Mouse (Mus musculus) bone marrow, adult 2 months (tissue): ENCODE results near the gene Cd5.

Experiments used
- CTCF ChIP-seq: fragments of 200-500 bp; IDR thresholded peaks from 2 replicates; pipeline ENCODE4 v1.5.1; 2011; ENCODE audit warnings: low read length, control low read depth; ENCODE audit not compliant: control insufficient read depth, insufficient read depth
- POLR2A ChIP-seq: fragments of 200-500 bp; IDR thresholded peaks from 2 replicates; pipeline ENCODE4 v1.6.1; 2011; ENCODE audit warnings: low read depth, mild to moderate bottlenecking, control low read depth, low read length, borderline replicate concordance; ENCODE audit not compliant: control insufficient read depth

GRCm38 (mm10) chr19:10698131-10698991, 40.4 kb downstream of the Cd5 start:
- TF ChIP-seq CTCF (no peak), POLR2A (no peak)
